Mouse (Mus musculus) cerebellum, adult 18-20 months (tissue): ENCODE results near the gene Cd180.

Experiments
- DNase-seq, 2 experiments: peaks; one replicate each; pipeline ENCODE4 v3.0.0; 2021

Gene Cd180

DNA sequence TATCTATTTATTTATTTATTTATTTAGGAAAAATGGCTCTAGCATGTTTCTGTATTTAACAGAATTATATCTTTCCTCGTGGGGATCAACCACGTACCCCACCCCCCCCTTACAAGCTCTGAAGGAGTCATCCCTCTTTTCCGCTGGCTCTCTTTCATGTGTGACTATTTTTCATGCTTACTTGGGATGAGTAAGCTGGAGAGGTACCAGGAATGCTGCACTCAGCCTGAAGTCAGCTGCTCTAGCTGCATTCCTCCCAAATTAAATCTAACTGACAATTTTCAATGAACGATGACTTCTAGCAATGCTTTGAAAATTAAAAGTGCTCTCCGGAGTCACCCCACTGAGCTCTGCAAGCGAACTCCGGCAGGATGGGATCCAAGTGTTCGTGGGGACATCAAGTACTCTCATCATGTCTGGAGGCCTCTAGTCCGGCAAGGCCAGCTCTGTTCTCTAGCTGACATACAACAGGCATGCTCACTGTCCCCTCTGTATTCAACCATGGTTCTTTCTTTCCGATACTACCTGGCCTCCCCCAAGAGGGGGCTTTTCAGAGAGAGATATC lies 93.4 kb downstream of the Cd180 start:
- no peak for DNase-seq
